12 mouse cellular contexts compared by ENCODE assay signal in genomic region chr2:32189060-32189681, GRCm38 (mm10).
"Had no signal": no experiment of that assay in that cellular context is flagged by ENCODE, and none has a peak within 500 bp of the region (broad histone marks: within the 10 kb centered on the region; RNA-seq: fewer than 3 reads in every experiment).

No protein-coding gene starts in this region.

- H3K27ac ChIP-seq: limb, embryonic 15.5 days; liver, embryonic 12.5 days; lung, embryonic 15.5 days; midbrain, embryonic 15.5 days had no signal

- H3K27me3 ChIP-seq: limb, embryonic 15.5 days; liver, embryonic 12.5 days; lung, embryonic 15.5 days; megakaryocyte, embryonic 14.5 days; midbrain, embryonic 15.5 days had no signal

- H3K9me3 ChIP-seq: limb, embryonic 15.5 days; liver, embryonic 12.5 days; lung, embryonic 15.5 days; megakaryocyte, embryonic 14.5 days; midbrain, embryonic 15.5 days had no signal

- H3K4me3 ChIP-seq: limb, embryonic 15.5 days; liver, embryonic 12.5 days; lung, embryonic 15.5 days; midbrain, embryonic 15.5 days had no signal

- H3K4me2 ChIP-seq: limb, embryonic 15.5 days; liver, embryonic 12.5 days; lung, embryonic 15.5 days; midbrain, embryonic 11.5 days; midbrain, embryonic 15.5 days had no signal

- ATAC-seq: liver, embryonic 12.5 days; midbrain, embryonic 15.5 days had no signal

- H3K9ac ChIP-seq: limb, embryonic 15.5 days; liver, embryonic 12.5 days; lung, embryonic 15.5 days; midbrain, embryonic 15.5 days had no signal

- DNase-seq: kidney, adult 8-10 months; kidney, postnatal 36 days; layer of hippocampus, adult 9-11 months; layer of hippocampus, postnatal 36 days; right cerebral cortex, postnatal 4 days; thymus, postnatal 4 days had no signal

- H3K4me1 ChIP-seq: limb, embryonic 15.5 days; liver, embryonic 12.5 days; lung, embryonic 15.5 days; midbrain, embryonic 15.5 days had no signal
